Mouse (Mus musculus): Measurements from ENCODE around the gene Gm10282. TPM values are rescaled to one million over a fixed set of nuclear protein-coding genes. Genes with fewer than 3 reads are reported as not detected.

Gene Gm10282
- total RNA-seq, 2 experiments from 2014 or later: 22.9 to 39.9 TPM

DNA sequence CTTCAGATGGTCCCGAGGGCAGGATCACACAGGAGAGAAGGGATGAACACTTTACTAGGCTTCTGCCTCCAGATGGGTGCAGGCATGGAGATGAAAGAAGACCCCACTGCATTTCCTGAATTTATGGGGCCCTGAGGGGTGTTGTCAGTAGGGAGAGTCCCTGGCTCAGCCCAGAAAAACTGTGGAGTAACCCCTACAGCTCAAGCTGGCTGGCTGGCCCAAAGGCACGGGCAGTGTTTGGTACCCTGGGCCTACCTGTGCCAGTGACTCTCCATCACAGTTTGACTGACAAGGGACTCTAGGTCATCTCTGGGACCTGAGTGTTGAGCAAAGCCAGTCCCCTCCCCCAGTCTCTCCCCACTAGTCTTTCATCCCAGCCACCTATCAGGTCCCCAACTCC lies 19.6 kb upstream of the Gm10282 start:
- ATAC-seq (replicated peaks; ENCODE audit: low FRiP score, poor library complexity, severe bottlenecking): no peak

DNA sequence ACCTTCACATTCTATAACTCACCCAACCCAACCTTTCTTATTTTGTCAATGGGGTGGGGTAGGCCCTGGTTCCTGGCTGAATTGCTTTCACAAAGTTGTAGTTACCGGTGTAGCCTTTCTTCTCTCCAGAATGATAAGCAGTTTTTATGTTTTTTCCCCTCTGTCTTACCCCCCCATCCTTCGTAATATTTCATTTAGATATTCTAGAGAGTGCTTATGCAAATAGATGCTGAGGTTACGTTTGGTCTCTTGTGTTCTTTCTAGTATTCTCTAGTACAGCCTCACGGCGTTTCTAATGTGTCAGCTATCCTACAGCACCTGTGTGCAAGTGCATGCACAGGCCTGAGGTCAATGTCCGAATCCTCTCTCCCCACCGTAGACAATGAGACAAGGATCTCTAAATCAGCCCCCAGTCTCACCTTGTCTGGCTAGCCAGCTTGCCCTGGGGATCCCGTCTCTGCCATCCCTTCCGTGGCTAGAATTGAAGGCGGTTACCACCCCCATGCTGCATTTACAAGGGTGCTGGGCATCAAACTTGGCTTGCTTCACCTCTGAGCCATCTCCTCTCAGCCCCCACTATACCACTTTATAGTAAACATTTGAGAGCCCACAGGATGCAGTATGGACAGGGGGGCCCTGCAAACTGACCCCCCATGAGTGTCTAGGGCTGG lies 19.1 kb upstream of the Gm10282 start:
- ATAC-seq (replicated peaks; ENCODE audit: low FRiP score, poor library complexity, severe bottlenecking): no peak

DNA sequence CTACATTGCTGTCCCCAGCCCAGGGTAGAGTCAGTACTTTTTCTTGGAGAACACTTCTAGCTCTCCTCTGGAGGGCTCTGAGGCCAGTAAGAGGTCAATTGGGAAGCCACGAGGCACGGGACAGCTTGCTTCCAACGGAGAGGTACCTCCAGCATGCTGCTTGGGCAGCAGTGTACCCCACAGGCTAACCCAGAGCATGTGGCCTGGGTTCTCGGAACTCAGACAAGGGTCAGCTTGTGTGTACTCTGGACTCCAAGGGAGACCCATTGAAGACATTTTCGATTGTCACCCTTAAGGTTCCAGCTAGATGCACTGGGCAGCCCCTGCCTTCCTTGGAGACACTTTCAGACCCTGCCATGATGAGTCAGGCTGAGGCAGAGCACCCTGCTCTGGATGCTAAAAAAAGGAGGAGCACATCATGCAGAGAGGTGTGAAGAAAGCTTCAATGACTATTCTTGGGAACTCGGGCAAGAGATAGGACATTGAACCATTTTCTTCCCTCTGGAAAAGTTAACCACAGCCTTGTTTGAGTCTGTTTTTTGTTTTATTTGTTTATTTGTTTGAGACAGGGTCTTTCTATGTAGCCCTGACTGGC lies 18.2 kb upstream of the Gm10282 start:
- no peak for ATAC-seq (replicated peaks; ENCODE audit: low FRiP score, poor library complexity, severe bottlenecking)

DNA sequence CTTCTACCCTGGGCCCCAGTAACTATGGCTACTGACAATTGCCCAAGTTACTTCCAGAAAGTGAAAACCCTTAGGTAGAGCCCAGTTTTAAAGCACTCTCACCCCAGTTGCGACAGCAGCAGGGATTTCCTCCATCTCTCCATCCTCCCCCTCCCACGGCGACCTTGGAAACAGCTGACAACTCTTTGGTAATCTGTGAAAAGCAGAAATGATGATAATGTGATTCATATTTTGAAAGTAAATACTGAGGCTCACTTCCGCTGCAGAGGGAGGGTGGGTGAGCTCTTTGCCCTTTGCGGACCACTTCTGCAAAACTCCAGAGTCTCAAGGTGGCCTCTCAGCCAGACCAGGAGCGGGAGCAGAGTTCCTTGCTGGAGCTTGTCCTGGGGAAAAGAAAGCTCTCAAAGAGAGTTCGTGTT lies 17.4 kb upstream of the Gm10282 start:
- no peak for ATAC-seq (replicated peaks; ENCODE audit: low FRiP score, poor library complexity, severe bottlenecking)

DNA sequence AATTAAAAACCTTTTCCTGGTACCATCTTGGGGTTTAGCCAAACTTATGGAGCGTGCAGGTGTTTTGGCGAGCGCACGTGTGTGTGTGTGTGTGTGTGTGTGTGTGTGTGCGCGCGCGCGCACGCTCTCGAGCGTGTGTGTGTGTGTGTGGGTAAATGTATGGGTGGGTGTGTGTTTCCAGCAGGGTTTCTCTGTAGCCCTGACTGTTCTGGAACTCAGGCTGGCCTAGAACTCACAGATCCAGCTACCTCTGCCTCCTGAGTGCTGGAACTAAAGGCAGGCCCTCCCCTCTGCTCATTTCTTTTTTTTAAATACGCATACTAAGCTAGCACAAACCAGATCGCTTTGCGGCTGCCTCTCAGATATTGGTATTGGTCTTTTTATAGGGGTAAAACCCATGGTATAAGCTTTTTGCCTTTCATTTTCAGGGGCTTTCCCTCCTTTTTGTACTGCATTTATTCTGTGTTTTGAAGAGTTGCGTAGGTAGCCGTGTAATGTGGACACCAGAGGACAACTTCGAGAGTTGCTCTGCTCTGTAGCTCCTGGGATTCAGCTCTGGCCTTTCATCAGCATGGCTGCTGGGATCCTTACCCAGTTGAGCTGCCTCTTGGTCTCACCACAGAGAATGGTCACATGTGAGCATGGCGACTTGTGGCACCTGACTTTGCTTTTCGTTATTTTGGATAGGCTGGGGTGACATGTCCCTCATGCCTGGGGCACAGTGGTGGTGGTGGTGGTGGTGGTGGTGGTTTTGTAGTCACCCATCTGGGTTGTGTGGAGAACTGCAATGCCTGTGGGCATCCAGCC lies 16.8 kb upstream of the Gm10282 start:
- no peak for ATAC-seq (replicated peaks; ENCODE audit: low FRiP score, poor library complexity, severe bottlenecking)

DNA sequence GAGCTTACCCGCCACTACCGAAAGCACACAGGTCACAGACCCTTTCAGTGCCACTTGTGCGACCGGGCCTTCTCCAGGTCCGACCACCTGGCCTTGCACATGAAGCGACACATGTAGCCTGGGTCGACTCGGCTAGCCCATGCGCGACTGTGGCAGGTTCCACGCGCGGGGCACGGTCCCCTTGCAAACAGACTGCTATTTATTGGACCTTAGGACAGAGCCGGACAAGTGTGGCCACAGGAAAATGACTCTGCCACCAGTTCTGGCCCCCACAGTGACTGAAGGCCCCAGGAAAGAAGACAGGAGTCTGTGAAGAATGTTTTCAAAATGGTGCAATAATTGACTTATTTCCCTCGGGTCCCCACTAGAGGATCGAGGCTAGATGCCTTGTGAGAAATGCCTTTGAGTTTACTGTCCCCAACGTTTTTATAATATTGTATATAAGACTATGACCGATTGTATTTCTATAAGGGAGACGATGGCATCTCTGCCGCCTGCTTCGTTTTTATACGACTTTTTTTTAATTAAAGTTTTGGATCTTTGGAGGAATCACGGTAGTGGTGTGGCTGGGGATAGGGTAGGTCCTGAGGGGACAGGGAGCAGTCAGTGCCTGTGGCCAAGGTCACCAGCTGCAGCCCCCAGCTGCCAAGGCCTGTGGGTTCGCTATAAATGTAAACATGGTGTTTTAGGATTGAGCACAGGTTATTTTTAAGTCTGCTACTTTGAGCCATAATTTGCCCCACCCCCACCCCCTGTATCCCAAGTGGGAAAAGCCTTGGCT lies 15.9 kb upstream of the Gm10282 start:
- no peak for ATAC-seq (replicated peaks; ENCODE audit: low FRiP score, poor library complexity, severe bottlenecking)

DNA sequence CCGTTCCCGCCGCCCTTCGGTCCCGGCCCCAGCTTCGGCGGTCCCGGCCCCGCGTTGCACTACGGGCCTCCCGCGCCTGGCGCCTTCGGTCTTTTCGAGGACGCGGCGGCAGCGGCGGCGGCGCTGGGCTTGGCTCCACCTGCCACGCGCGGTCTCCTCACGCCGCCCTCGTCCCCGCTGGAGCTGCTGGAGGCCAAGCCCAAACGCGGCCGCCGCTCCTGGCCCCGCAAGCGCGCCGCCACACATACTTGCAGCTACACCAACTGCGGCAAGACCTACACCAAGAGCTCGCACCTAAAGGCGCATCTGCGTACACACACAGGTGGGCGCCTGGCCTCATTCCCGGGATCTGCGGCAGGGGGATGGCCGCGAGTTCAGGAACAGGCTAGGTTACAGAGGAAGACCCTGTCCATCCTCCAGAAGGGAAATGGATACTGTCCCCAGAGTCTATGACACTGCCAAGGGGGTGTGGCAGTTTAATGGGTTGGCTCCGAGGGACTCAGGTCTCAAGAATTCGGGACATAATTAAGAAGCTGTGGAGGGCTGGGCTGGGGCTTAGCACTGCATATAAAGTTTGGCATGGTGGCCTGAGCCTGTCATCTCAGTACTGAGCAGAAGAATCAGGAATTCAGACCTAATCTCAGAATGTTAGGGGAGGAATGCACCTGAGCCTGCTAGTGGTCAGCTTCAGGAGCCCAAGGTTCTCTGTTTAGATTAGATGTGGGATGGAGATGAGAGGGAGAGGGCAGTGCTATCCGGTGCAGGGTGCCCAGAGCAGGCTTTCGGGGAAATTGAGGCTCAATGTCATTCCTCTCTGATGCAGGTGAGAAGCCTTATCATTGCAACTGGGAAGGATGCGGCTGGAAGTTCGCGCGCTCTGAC lies 15.1 kb upstream of the Gm10282 start:
- ATAC-seq (replicated peaks; ENCODE audit: low FRiP score, poor library complexity, severe bottlenecking): no peak

DNA sequence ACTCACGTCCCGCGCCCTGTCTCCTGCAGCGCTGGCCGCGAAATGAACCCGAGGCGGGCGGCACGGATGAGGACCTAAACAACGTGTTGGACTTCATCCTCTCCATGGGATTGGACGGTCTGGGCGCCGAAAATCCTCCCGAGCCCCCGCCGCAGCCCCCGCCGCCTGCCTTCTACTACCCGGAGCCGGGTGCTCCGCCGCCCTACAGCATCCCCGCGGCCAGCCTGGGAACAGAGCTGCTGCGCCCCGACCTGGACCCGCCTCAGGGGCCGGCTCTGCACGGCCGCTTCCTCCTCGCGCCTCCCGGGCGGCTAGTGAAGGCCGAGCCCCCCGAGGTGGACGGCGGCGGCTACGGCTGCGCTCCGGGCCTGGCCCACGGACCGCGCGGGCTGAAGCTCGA lies 14.3 kb upstream of the Gm10282 start:
- ATAC-seq (replicated peaks; ENCODE audit: low FRiP score, poor library complexity, severe bottlenecking): no peak

DNA sequence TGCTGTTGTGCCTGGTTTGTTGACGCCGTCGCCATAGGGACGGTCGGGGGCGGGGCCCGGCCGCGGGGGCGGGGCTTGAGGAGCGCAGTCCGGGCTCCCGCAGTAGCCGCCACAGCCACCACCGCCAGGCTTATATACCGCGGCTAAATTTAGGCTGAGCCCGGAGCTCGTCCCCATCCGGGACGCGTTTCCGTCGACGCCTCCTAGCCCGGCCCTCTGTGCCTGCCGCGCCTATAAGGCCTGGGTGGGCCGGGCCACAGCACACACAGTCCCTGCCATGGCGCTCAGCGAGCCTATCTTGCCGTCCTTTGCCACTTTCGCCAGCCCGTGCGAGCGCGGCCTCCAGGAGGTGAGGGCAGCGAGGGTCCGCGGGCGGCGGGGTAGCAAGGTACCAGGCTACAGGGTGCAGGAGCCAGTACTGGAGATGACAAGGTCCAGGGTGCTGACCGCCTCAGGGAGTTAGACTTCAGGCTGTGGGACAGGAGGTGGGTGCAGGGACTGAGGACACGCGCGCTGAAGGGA lies 13.8 kb upstream of the Gm10282 start, which contains the start of gene Klf2:
Gene Klf2 (plus strand): TSS at position 233 of the 522 bp plus-strand sequence.
- peak; percentile 31 for ATAC-seq (replicated peaks; ENCODE audit: low FRiP score, poor library complexity, severe bottlenecking)

DNA sequence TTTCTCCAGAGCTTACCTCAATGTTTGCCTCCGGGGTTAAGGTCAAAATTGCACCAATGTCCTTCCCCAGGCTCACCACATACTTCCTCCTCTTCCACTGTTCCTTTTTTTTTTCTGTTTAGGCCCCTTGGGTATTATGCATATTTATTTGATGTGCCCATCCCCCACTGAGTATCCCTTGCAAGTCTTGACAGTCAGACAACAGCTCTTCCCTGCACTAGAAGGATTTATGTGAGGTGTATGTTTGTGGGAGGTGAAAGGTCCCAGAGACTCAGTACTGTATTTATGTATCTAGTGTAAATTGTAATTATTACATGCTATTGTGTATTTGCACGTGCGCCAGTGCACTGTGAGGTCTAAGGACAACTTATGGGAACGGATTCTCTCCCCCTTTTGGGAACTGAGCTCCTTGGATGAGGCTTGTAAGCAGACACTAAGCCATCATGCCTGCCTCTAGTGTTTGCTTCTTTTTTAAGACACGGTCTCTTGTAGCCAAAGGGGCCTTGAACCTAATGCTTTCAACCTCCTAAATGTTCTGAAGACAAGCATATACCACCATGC lies 12.8 kb upstream of the Gm10282 start:
- ATAC-seq (replicated peaks; ENCODE audit: low FRiP score, poor library complexity, severe bottlenecking): no peak

DNA sequence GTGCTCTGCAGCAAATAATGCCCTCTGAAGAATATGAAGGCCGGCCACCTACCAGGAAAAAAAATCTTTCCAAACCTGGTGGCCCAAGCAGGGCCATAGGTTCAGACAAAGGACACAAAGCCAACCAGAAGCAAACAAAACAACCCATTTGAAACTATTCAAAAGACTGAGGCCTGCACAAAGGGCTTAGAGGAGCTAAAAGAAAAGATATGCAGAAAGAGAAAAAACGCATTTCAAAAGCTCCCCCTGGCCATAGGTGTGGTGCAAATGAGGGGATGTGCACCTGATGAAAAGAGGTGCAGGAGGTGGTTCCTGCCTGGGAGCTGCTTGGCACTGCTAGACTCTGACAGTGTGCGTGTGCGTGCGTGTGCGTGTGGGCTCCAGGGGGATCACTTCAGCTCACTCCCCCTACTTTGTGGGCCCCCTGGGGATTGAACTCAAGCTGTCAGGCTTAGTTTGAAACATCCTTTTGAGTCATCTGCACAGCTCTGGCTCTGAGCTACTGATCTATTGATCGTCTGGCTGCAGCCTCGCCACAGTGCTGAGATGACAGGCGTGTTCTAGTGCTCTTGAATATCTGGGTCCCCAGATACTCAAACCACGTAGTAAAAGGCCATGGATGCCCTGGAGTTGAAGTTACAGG lies 11.1 kb upstream of the Gm10282 start:
- no peak for ATAC-seq (replicated peaks; ENCODE audit: low FRiP score, poor library complexity, severe bottlenecking)

DNA sequence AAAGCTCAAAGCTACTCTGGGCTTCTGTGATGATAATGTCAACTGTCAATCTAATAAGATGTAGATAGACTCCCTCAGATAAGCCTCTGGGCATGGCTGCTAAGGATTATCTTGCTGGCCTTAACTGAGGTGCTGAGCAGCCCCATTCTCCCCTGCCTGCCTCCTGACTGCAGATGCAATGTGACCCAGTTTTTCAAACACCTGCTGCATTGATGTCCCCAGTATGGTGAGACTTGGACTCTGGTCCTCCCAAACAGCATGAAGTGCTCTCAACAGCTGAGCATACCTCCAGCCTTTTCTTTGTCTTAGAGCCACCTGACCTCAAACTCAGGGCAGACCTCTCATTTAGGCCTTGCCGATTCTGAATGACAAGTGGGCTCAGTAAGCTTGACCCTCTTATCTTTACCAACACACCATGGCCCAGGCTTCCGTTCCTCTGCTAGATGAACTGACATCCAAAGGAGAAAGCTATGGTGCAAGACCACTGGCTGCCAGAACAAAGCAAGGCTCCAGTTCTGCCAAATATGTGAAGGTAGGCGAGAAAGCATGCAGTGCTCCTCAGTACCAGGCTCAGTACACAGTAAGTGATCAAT lies 8.0 kb upstream of the Gm10282 start:
- ATAC-seq (replicated peaks; ENCODE audit: low FRiP score, poor library complexity, severe bottlenecking): no peak

DNA sequence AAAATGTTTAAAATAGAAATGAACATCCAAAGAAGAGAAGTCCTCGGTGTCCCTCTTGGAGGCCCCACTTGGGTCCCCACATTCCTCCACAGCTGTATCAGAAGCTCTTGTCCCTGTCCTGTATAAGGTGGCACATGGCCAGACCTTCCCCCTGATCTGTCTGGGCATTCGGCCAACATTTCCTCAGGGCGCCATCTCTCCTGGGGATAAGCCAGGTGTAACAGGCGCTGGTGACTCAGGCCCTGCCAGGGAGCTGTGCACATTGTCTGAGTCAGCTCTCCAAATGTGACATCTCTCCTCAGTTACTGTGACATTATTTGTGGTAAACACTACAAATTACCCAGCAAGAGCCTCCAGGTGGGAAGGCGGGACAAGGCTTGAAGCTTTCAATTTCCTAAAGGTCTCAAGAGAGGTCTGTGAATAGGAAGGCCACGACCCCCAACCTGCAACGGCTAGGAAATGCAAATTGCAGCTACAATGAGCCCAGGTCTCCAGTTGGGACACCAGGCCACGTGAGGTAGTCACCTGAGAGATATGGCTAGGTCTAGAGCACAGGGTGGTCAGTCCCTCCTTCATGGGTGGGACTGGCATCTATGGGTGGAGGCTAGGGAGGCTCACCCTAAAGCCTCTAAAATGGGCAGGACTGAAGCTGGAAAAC lies 5.9 kb upstream of the Gm10282 start:
- ATAC-seq (replicated peaks; ENCODE audit: low FRiP score, poor library complexity, severe bottlenecking): no peak

DNA sequence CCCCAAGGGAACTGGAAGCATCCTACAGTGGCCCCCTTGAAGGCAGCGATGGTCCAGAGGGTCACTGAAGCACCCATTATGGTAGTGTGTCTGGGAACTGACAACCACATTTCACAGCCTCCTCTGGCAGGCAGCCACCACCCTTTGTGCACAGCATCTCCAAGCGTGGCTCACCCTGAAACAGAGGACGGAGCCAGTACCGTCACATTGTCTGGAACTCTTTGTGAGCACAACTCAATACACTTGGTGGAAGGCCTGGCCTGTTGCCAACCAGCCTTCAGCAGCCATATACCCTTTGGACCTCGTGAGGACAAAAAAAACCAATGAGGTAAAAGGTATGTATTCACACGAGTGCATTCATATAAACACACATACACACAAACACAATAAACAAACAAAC lies 3.2 kb upstream of the Gm10282 start:
- no peak for ATAC-seq (replicated peaks; ENCODE audit: low FRiP score, poor library complexity, severe bottlenecking)

DNA sequence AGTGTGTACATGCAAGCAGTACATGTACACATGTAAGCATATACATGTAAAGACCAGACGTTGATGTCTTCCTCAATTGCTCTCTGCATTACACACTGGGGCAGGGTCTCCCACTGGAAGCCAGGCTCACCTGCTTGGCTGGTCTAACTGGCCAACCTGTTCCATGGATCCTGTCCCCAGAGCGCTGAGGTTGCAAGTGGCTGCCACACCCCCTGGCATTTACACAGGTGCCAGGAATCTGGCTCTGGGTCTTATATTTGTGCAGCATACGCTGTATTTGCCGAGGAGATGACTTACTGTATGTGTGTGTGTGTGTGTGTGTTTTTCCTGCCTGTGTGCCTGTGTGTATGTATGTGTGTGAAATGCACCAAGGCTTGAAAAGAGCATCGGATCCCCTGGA lies 1.9 kb upstream of the Gm10282 start:
- ATAC-seq (replicated peaks; ENCODE audit: low FRiP score, poor library complexity, severe bottlenecking): no peak

DNA sequence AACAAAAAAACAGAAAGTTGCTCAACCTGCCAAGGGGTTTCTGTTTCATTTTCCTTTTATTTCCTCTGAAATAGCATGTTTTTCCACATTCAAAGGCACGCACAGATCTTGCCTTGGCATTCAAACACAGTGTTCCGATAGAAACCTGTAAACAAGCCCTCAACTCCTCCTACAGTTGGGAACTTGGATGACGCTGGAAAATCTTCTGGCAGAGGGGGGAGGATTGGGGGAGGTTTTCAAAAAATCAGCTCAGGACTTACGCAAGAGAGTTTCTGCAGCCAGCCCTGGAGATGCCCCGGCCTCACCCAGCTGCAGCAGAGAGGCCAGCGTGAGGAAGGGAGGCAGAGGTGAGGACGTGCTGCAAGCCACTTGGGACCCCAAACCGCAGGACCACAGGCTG lies 1.4 kb downstream of the Gm10282 start:
- ATAC-seq (replicated peaks; ENCODE audit: low FRiP score, poor library complexity, severe bottlenecking): no peak

DNA sequence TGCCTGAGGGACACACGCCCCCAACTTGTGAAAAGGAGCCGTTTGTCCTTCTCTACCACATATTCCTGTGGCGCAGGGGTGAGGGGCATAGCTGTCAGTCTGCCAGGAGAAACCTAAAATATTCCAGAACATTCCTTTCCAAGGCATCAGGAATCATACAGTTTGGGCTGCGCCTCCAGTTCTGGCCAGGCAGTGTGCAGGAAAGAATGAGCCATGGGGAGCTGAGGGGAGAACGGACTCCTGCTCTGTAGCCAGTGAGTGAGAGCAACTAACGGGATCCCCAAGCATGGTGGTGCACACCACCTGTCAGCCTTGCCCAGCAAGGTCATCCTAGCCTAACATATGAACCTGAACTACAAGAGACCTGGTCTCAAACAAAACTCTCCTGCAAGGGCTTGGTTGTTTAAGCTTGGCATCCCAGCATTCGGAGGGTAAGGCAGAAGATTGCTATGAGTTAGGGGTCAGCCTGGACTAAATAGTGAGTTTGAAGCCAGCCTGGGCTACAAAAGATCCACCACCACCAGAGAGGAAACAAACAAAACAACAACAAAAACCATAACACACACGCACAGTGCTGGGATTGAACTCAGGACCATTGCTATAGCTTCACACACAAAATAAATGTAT lies 2.0 kb downstream of the Gm10282 start:
- no peak for ATAC-seq (replicated peaks; ENCODE audit: low FRiP score, poor library complexity, severe bottlenecking)

Measured in erythroblast, adult 5-6 weeks (primary cell).